Mouse (Mus musculus) heart, embryonic 16.5 days (tissue): Measurements from ENCODE around the gene Plcb4. TPM values are rescaled to one million over a fixed set of nuclear protein-coding genes. Genes with fewer than 3 reads are reported as not detected.
"Not testable (repeated sequence)": the region's sequence is repeated elsewhere in the genome, so short reads cannot be mapped to it uniquely, and the experiment has no call there.

Source experiments
- ATAC-seq: fragments of 200-750 bp; cut with Nextera tagmentation; replicated peaks from 2 replicates; pipeline ENCODE4 v1.8.0; 2017; ENCODE audit warnings: moderate number of reproducible peaks; ENCODE audit not compliant: insufficient read depth, low FRiP score; ENCODE audit errors: extremely low read depth
- H3K27ac ChIP-seq: fragments of 300-500 bp; sonication (generic); 2 replicates; pipeline ENCODE4 v1.5.1; 2014; ENCODE audit warnings: mild to moderate bottlenecking, low read length, control low read depth, moderate library complexity
- H3K27me3 ChIP-seq: fragments of 300-500 bp; sonication (generic); 2 replicates; pipeline ENCODE4 v1.6.1; 2014; ENCODE audit warnings: low read length, mixed read lengths; ENCODE audit not compliant: control insufficient read depth, insufficient read depth
- H3K36me3 ChIP-seq: fragments of 300-500 bp; sonication (generic); 2 replicates; pipeline ENCODE4 v1.6.1; 2014; ENCODE audit not compliant: control insufficient read depth, insufficient read depth
- H3K4me1 ChIP-seq: fragments of 300-500 bp; sonication (generic); 2 replicates; pipeline ENCODE4 v1.6.1; 2014; ENCODE audit warnings: low read length, mixed read lengths; ENCODE audit not compliant: control insufficient read depth, insufficient read depth
- H3K4me2 ChIP-seq: fragments of 300-500 bp; sonication (generic); 2 replicates; pipeline ENCODE4 v1.6.1; 2014; ENCODE audit warnings: low read depth, mild to moderate bottlenecking, control low read depth, low read length
- H3K4me3 ChIP-seq: fragments of 300-500 bp; sonication (generic); 2 replicates; pipeline ENCODE4 v1.5.1; 2014; ENCODE audit warnings: mild to moderate bottlenecking, control low read depth, low read length
- H3K9ac ChIP-seq: fragments of 300-500 bp; sonication (generic); 2 replicates; pipeline ENCODE4 v1.6.1; 2014; ENCODE audit warnings: low read length, control low read depth
- H3K9me3 ChIP-seq: fragments of 300-500 bp; sonication (generic); replicated peaks from 2 replicates; pipeline ENCODE4 v1.6.1; 2016; ENCODE audit warnings: low read length; ENCODE audit not compliant: control insufficient read depth
- WGBS: fragments of 180-500 bp; shearing (Covaris S2); extraction: QIAGEN DNeasy Blood & Tissue Kit; methylation state at CpG from one replicate; pipeline ENCODE4 v1.1.7; 2014; 5-methylcytosine and 5-hydroxymethylcytosine counted together
- polyA plus RNA-seq: library from polyadenylated mRNA; unstranded; fragments of >200 nt; fragmentation: Nextera tagmentation; extraction: Ambion mirVana; gene quantifications from 2 replicates; pipeline ENCODE4 v1.2.1, GENCODE M21; 2015

The Plcb4 gene
- polyA plus RNA-seq, 1 experiment from 2014 or later: 31.9 TPM

DNA sequence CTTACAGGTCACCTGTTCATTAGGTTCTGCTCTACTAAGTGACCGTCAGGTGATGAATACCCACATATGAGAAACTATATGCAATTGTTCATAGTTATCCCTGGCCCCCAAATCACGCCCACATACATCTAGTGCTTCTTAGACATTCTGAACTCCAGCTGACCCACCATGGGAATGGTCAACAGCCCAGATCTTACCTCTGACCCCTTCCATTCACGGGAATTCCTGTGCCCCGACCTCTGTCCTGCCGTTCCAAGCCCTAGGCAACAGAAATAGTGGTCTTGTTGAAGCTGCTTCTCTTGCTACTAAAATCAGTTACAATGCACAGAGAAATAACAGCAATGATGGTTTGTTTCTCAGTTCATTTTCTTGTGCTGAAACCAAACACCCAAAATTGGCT, 320.0 kb downstream of the Plcb4 start:
- no peaks in the 10 kb centered on the region for H3K4me1 ChIP-seq
- H3K9me3 ChIP-seq: no peaks in the 10 kb centered on the region
- 82% methylated on average over 5 of the region's 5 CpGs for WGBS
- no peaks in the 10 kb centered on the region for H3K27me3 ChIP-seq
- H3K36me3 ChIP-seq: peaks cover 17% of the 10 kb centered on the region
- no peak overlapping the region for H3K27ac ChIP-seq
- no peak overlapping the region for H3K9ac ChIP-seq
- no peak for ATAC-seq
- no peak overlapping the region for H3K4me2 ChIP-seq
- no peak overlapping the region for H3K4me3 ChIP-seq

DNA sequence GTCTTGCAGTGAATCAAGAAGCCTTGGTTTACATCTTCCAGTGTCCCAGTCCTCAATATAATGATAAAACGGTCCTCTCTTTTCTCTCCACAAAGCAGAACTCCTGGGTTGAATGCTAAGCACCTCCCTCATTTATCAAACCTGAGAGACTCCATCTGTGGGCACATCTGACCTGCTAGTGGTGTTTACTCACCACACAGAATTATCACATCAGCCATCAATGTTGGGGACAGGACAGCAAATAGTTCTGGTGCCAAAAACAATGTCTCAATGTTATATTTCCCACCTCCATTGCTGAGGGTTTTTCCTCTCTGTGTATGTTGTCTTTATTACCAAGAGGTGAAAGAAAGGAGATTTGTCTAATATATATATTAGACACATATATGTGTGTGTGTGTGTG, 321.6 kb downstream of the Plcb4 start:
- Histone ChIP-seq H3K27me3 (no peaks in the 10 kb centered on the region), H3K4me2 (no peak overlapping the region), H3K27ac (no peak overlapping the region), H3K9me3 (no peaks in the 10 kb centered on the region), H3K36me3 (peaks cover 24% of the 10 kb centered on the region), H3K4me3 (no peak overlapping the region), H3K4me1 (no peaks in the 10 kb centered on the region), H3K9ac (no peak overlapping the region)
- 83% methylated on average over 1 of the region's 1 CpGs for WGBS
- no peak for ATAC-seq

DNA sequence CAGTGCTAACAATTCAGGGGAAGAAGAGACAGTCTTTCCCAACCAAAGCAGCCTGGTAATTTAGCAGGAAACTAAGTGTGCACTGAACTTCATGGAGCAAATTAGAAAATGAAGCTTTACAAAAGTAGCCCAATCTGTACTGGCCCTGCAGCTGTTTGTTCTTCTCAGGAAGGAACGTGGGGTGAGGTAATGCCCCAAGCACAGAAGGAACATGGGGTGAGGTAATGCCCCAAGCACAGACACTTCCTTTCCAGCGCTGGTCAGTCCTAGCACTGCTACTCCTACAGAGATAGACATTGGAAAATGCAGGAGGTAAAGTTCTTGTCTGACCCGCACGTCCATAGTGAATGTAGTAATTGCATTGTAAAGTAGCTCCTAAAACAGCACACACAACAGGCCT, 325.2 kb downstream of the Plcb4 start:
- H3K27me3 ChIP-seq: no peaks in the 10 kb centered on the region
- no peak overlapping the region for H3K9ac ChIP-seq
- 55% methylated on average over 4 of the region's 4 CpGs for WGBS
- no peak; the same call in 1 of the 2 replicates for ATAC-seq
- H3K4me3 ChIP-seq: no peak overlapping the region
- peaks cover 24% of the 10 kb centered on the region for H3K36me3 ChIP-seq
- H3K4me2 ChIP-seq: no peak overlapping the region
- no peak overlapping the region for H3K27ac ChIP-seq
- H3K9me3 ChIP-seq: no peaks in the 10 kb centered on the region
- no peaks in the 10 kb centered on the region for H3K4me1 ChIP-seq

DNA sequence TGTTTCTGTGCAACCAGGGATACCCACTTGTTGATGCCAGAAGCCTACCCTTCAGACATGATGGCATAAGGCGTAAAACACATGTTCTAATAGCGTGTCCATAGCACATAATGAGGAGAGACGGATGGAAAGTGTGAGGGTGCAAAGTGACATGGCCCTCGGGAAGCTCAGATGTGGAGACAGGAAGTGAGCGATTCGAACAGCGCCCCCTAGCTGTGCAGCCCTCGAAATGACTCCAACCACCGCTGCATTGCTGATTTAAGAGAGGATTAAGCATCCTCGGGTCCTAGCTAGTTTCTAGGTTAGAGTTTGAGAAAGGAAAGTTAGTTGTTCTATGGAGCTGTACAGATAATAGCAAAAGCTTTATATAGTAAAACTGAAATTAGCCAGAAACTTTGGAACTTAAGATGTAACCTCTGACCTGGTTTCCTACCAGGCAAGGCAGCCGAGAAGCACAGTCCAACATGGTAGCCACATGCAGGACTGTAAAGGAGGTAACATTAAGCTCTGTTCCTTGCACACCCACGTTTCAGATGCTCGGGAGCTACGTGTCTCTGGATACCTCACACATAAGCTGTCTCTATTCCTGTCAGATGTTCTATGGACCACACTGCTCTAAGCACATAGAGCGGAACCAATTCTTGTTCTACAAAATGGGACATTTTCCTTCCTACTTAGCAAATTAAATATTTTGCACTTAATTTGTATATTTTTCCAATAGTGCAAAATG, 326.9 kb downstream of the Plcb4 start:
- Histone ChIP-seq H3K27ac (no peak overlapping the region), H3K27me3 (no peaks in the 10 kb centered on the region), H3K9ac (no peak overlapping the region), H3K4me3 (no peak overlapping the region), H3K4me2 (no peak overlapping the region), H3K4me1 (no peaks in the 10 kb centered on the region), H3K9me3 (no peaks in the 10 kb centered on the region), H3K36me3 (peaks cover 22% of the 10 kb centered on the region)
- 83% methylated on average over 15 of the region's 15 CpGs for WGBS
- no peak for ATAC-seq

DNA sequence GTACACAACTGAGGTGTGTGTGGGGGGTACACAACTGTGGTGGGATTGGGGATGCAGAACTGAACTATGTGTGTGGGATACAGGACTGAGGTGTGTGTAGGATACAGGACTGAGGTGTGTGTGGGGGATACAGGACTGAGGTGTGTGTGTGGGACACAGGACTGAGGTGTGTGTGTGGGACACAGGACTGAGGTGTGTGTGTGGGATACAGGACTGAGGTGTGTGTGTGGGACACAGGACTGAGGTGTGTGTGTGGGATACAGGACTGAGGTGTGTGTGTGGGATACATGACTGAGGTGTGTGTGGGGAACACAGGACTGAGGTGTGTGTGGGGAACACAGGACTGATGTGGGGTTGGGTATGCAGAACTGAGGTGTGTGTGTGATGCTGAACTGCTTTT, 329.7 kb downstream of the Plcb4 start:
- ATAC-seq, H3K27me3 ChIP-seq, H3K4me3 ChIP-seq, H3K4me1 ChIP-seq, H3K27ac ChIP-seq, H3K9ac ChIP-seq, H3K9me3 ChIP-seq, H3K4me2 ChIP-seq: not testable (repeated sequence)
- peaks cover 13% of the 10 kb centered on the region; the same call in 1 of the 2 replicates for H3K36me3 ChIP-seq

DNA sequence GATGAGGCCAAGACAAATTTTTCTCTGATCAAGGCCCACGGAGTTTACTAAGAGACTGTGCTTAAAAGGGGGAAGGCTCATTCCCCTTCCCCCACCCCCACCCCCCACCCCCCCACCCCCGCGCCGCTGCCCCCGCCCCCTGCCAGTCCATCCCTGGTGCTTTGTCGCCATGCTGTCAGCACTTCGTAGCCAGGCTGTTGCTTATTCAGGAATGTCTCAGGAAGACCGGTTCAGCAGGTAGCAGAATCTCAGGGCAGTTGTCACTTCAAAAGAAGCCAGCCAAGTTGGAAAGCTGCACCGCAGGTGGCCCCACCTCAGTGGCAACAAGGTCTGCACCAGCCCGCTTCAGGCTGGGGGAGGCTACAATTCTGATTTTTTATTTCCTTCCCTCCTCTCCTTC, 331.9 kb downstream of the Plcb4 start:
- not testable (repeated sequence) for H3K4me1 ChIP-seq, H3K9ac ChIP-seq, H3K4me2 ChIP-seq, H3K27ac ChIP-seq, ATAC-seq, H3K4me3 ChIP-seq, H3K36me3 ChIP-seq, H3K9me3 ChIP-seq, H3K27me3 ChIP-seq
- WGBS: 59% methylated on average over 10 of the region's 10 CpGs

DNA sequence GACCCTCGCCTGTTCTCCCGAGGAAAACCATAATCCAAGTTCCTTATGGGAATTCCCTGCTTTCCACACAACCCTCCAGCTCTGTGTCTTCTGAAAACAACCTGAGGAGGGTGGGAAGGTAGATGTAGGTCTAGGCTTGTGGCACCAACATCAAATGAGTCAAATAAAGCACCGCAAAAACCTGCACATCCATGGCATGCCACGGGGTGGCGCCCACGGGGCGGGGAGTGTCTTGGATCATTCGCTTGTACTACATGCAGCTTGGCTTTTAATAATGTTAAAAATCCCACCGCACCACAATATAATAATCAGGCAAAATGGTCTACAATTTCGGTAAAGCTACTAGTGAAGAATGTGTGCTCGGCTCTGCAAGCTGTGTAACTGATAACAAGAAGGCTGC, 334.5 kb downstream of the Plcb4 start:
- H3K4me2 ChIP-seq: no peak overlapping the region
- H3K9ac ChIP-seq: no peak overlapping the region
- H3K27ac ChIP-seq: no peak overlapping the region
- WGBS: 74% methylated on average over 11 of the region's 11 CpGs
- H3K4me1 ChIP-seq: no peaks in the 10 kb centered on the region
- H3K27me3 ChIP-seq: no peaks in the 10 kb centered on the region
- no peak overlapping the region for H3K4me3 ChIP-seq
- H3K36me3 ChIP-seq: 0 out of 2 replicates have a peak, but pooled peaks cover 2% of the 10 kb centered on the region
- ATAC-seq: no peak
- H3K9me3 ChIP-seq: no peaks in the 10 kb centered on the region

DNA sequence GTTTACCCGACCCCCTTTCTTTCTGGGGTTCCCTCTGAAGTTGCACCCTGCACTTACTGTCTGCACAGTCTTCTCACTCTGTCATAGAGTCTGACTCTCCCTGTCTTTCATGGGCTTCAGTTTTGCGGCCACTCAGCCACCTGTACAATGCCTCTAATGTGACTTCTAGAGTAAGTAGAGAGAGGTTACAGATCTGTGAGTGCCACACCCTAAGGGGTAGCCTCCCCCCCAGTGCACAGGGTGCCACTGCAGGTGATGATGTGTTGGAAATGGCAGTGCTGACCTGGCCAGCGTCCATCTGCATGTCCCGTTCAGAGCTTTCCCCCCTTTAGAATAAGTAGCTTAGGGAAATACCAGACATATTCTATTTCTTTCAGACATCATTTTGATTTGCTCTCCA, 336.4 kb downstream of the Plcb4 start:
- 68% methylated on average over 4 of the region's 4 CpGs for WGBS
- H3K27ac ChIP-seq: no peak overlapping the region
- H3K9me3 ChIP-seq: no peaks in the 10 kb centered on the region
- H3K27me3 ChIP-seq: no peaks in the 10 kb centered on the region
- H3K4me1 ChIP-seq: no peaks in the 10 kb centered on the region
- no peak overlapping the region for H3K4me2 ChIP-seq
- 0 out of 2 replicates have a peak, but pooled peaks cover 2% of the 10 kb centered on the region for H3K36me3 ChIP-seq
- H3K9ac ChIP-seq: no peak overlapping the region
- H3K4me3 ChIP-seq: no peak overlapping the region
- no peak for ATAC-seq

DNA sequence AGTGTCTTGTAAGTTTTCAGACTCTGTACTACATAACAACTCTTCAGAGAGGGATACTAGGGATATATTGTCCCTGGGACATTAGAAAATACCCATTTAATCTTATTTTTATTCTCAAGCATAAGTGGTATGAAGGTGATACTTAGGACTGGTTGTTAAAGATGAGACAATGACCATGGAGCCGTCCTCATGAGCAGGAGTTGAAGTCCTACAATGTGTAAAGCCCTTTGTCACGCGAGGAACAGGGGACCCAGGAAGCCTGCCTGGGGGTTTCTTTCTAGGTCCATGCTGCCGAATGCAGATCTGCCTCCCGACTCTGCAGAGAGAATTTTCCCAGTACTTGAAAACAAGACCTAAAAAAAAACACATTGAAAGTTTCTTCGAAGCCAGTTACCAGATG, 338.1 kb downstream of the Plcb4 start:
- no peak overlapping the region for H3K27ac ChIP-seq
- H3K27me3 ChIP-seq: no peaks in the 10 kb centered on the region
- 0 out of 2 replicates have a peak, but pooled peaks cover 2% of the 10 kb centered on the region for H3K36me3 ChIP-seq
- no peak for ATAC-seq
- no peak overlapping the region for H3K4me3 ChIP-seq
- no peaks in the 10 kb centered on the region for H3K9me3 ChIP-seq
- no peaks in the 10 kb centered on the region for H3K4me1 ChIP-seq
- no peak overlapping the region for H3K9ac ChIP-seq
- WGBS: 87% methylated on average over 6 of the region's 6 CpGs
- H3K4me2 ChIP-seq: no peak overlapping the region
